Mouse (Mus musculus) kidney, adult 9 months (tissue): Measurements from ENCODE around the gene Pth2.

Experiments
- DNase-seq: peaks from one replicate; pipeline ENCODE4 v3.0.0; 2022

Pth2 gene

GRCm38 (mm10) chr7:45198961-45199360 is 18.2 kb downstream of the Pth2 start:
- DNase-seq = no peak

- DNase-seq = no peak
Observed at GRCm38 (mm10) chr7:45202654-45203053, 21.9 kb downstream of the Pth2 start.

GRCm38 (mm10) chr7:45204380-45205143 is 23.8 kb downstream of the Pth2 start, which contains the start of gene Ccdc155:
TSS of gene Ccdc155 (minus strand) at chr7:45204892.
- DNase-seq = peak; percentile 86

- DNase-seq = no peak
Observed at GRCm38 (mm10) chr7:45208260-45208659, 27.5 kb downstream of the Pth2 start.

- no peak for DNase-seq
Observed at GRCm38 (mm10) chr7:45211070-45211469, 30.3 kb downstream of the Pth2 start.

GRCm38 (mm10) chr7:45211851-45212251 is 31.1 kb downstream of the Pth2 start, which contains the start of gene Dkkl1:
TSS of gene Dkkl1 (minus strand) at chr7:45212147.
- no peak for DNase-seq

- DNase-seq = no peak
Observed at GRCm38 (mm10) chr7:45212356-45212755, 31.6 kb downstream of the Pth2 start.

GRCm38 (mm10) chr7:45213708-45214107 is 32.9 kb downstream of the Pth2 start:
- no peak for DNase-seq

GRCm38 (mm10) chr7:45215673-45216441 is 35.1 kb downstream of the Pth2 start, which contains the start of gene Tead2:
TSS of gene Tead2 (plus strand) at chr7:45215753.
- DNase-seq = no peak

- no peak for DNase-seq
Observed at GRCm38 (mm10) chr7:45216442-45217183, 35.8 kb downstream of the Pth2 start.

GRCm38 (mm10) chr7:45221680-45222079 is 40.9 kb downstream of the Pth2 start:
- DNase-seq = no peak

GRCm38 (mm10) chr7:45224826-45225225 is 44.0 kb downstream of the Pth2 start:
- no peak for DNase-seq

- no peak for DNase-seq
Observed at GRCm38 (mm10) chr7:45226421-45226820, 45.6 kb downstream of the Pth2 start.

- no peak for DNase-seq
Observed at GRCm38 (mm10) chr7:45228548-45228947, 47.8 kb downstream of the Pth2 start.

- DNase-seq = no peak
Observed at GRCm38 (mm10) chr7:45229046-45229445, 48.3 kb downstream of the Pth2 start.

- no peak for DNase-seq
Observed at GRCm38 (mm10) chr7:45229459-45230203, 48.8 kb downstream of the Pth2 start.

- DNase-seq = no peak
Observed at GRCm38 (mm10) chr7:45231192-45231591, 50.4 kb downstream of the Pth2 start.
